Mouse (Mus musculus): ENCODE results near the gene Slc16a8. TPM values are rescaled to one million over a fixed set of nuclear protein-coding genes. Genes with fewer than 3 reads are reported as not detected.

The Slc16a8 gene
- polyA plus RNA-seq, 1 experiment from 2014 or later, result 0.13 TPM

DNA sequence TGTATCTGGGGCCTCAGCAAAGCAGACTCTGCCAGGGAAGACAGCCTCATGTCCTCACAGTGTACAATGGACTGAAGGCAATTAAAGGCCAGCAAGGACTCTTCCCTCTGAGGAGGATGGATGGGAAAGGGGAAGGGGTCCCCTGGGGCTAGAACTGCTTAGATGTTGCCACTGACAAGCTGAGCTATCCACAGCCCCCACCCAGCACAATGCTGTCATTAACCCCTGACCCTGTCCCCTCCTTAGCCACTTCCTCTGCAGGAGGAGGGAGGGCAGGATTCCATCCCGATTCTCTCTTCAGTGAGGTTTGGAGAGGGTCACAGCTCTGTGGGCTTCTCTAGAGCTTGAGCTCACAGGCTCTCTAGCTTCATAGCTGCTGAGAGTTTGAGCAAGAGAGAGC, 35.0 kb downstream of the Slc16a8 start:
- Histone ChIP-seq H3K4me2 (replicated peaks; ENCODE audit: low read depth, low read length) (no peak overlapping the region), H3K4me1 (ENCODE audit: insufficient read depth, low read depth, low read length) (no peaks in the 10 kb centered on the region), H3K9ac (replicated peaks; ENCODE audit: low read depth) (no peak overlapping the region), H3K4me3 (ENCODE audit: low read depth, low read length) (no peak overlapping the region), H3K27ac (ENCODE audit: low read length) (no peak overlapping the region), H3K36me3 (ENCODE audit: insufficient read depth, low read length) (no peaks in the 10 kb centered on the region), H3K9me3 (ENCODE audit: low read length) (no peaks in the 10 kb centered on the region), H3K27me3 (replicated peaks; ENCODE audit: insufficient read depth, low read length) (no peaks in the 10 kb centered on the region)
- ATAC-seq, result 0 out of 2 replicates have a peak, but pooled peaks have one; percentile 21
- WGBS, result 0% methylated on average over 1 of the region's 1 CpGs
- DNase-seq (ENCODE audit: low spot score), result no peak
- TF ChIP-seq CTCF (IDR thresholded peaks at IDR 0.05), result no peak
- TF ChIP-seq EP300 (IDR thresholded peaks at IDR 0.05), result no peak

DNA sequence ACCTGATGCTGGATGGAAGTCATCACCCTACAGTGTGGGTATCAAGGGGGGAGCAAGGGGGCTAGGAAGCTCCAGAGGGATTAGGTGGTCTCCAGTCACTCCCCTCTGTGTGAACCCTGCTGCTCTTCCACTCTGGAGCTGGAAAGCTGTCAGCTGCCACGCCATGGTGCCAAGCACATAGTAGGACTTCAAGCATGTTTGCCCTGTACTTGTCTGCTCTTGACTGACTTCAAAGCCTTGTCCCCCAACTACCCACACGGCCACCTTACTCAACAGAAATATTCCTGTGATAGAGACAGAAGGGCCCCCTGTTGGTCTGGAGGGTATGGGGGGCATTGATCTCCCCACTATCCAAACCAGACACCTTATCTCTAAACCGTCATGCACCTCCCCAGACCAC, 38.4 kb downstream of the Slc16a8 start:
- H3K27me3 ChIP-seq (replicated peaks; ENCODE audit: insufficient read depth, low read length), result no peaks in the 10 kb centered on the region
- H3K36me3 ChIP-seq (ENCODE audit: insufficient read depth, low read length), result no peaks in the 10 kb centered on the region
- ATAC-seq (no peak), DNase-seq (ENCODE audit: low spot score) (no peak)
- TF ChIP-seq EP300 (IDR thresholded peaks at IDR 0.05) (no peak), CTCF (IDR thresholded peaks at IDR 0.05) (no peak)
- no peaks in the 10 kb centered on the region for H3K4me1 ChIP-seq (ENCODE audit: insufficient read depth, low read depth, low read length)
- no peak overlapping the region for H3K27ac ChIP-seq (ENCODE audit: low read length)
- H3K9me3 ChIP-seq (ENCODE audit: low read length), result no peaks in the 10 kb centered on the region
- no peak overlapping the region for H3K4me3 ChIP-seq (ENCODE audit: low read depth, low read length)
- no peak overlapping the region for H3K4me2 ChIP-seq (replicated peaks; ENCODE audit: low read depth, low read length)
- WGBS, result 57% methylated on average over 3 of the region's 3 CpGs
- no peak overlapping the region for H3K9ac ChIP-seq (replicated peaks; ENCODE audit: low read depth)

DNA sequence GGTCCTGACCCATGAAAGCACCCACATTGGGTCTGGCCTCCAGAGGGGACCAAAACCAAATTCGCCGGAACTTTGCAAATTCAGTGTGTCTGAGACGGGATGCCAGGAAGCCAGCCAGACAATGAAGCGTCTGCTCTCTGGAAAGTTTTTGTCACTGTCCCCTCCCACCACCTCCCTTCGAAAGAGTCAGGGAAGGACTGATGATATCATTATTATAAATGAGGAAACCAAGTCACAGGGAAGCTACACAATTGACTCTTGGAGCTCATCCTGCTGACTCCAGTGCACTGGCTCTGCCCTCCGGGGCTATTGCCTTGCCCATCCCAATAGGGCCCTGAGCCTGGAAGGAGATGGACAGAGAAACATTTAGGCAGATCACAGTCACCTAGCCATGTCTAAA, 41.0 kb downstream of the Slc16a8 start:
- Histone ChIP-seq H3K9me3 (ENCODE audit: low read length) (no peaks in the 10 kb centered on the region), H3K9ac (replicated peaks; ENCODE audit: low read depth) (no peak overlapping the region), H3K36me3 (ENCODE audit: insufficient read depth, low read length) (no peaks in the 10 kb centered on the region), H3K27ac (ENCODE audit: low read length) (no peak overlapping the region), H3K4me3 (ENCODE audit: low read depth, low read length) (no peak overlapping the region), H3K4me1 (ENCODE audit: insufficient read depth, low read depth, low read length) (no peaks in the 10 kb centered on the region), H3K4me2 (replicated peaks; ENCODE audit: low read depth, low read length) (no peak overlapping the region), H3K27me3 (replicated peaks; ENCODE audit: insufficient read depth, low read length) (no peaks in the 10 kb centered on the region)
- ATAC-seq (peak; percentile 63), DNase-seq (ENCODE audit: low spot score) (peak; percentile 50)
- TF ChIP-seq EP300 (IDR thresholded peaks at IDR 0.05) (no peak), CTCF (IDR thresholded peaks at IDR 0.05) (no peak)
- WGBS, result 43% methylated on average over 6 of the region's 6 CpGs

DNA sequence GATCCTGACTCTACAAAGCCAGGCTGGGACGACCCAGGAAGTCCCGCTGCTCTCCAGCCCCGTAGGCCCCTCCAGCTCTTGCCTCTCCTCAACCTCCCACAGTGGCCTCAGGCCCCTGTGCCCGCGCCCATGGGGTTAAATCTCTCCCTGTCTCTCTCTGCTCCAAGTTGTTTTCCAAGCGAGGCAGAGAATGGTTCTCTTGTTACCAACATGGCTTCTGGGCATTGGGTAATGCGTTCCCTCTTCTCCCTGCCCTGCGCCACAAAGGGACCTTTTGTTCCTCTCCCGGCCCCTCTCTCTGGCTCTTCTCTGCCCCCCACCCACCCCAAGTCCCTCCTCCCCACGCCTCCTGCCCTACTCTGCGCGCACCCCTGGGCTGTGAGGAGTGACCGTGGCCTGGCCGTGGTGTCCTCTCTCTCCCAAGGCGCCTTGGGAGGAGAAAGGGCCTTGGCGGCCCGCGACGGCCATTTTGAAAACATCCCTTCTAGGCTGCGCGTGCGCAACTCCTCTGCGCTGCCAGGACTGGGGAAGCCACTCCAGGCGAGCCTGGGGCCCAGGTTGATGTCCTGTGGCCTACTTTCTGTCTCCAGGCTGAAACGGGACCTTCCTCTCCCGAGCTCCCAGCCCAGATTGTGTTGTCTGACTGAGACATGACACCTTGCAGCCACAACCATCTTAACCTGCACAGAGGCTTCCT, 41.7 kb downstream of the Slc16a8 start:
- H3K27ac ChIP-seq (ENCODE audit: low read length), result no peak overlapping the region
- no peak overlapping the region for H3K4me2 ChIP-seq (replicated peaks; ENCODE audit: low read depth, low read length)
- no peaks in the 10 kb centered on the region for H3K36me3 ChIP-seq (ENCODE audit: insufficient read depth, low read length)
- ATAC-seq (no peak), DNase-seq (ENCODE audit: low spot score) (no peak)
- H3K4me1 ChIP-seq (ENCODE audit: insufficient read depth, low read depth, low read length), result no peaks in the 10 kb centered on the region
- 89% methylated on average over 25 of the region's 26 CpGs for WGBS
- no peak overlapping the region for H3K9ac ChIP-seq (replicated peaks; ENCODE audit: low read depth)
- H3K4me3 ChIP-seq (ENCODE audit: low read depth, low read length), result no peak overlapping the region
- H3K27me3 ChIP-seq (replicated peaks; ENCODE audit: insufficient read depth, low read length), result no peaks in the 10 kb centered on the region
- TF ChIP-seq EP300 (IDR thresholded peaks at IDR 0.05) (no peak), CTCF (IDR thresholded peaks at IDR 0.05) (no peak)
- H3K9me3 ChIP-seq (ENCODE audit: low read length), result no peaks in the 10 kb centered on the region

DNA sequence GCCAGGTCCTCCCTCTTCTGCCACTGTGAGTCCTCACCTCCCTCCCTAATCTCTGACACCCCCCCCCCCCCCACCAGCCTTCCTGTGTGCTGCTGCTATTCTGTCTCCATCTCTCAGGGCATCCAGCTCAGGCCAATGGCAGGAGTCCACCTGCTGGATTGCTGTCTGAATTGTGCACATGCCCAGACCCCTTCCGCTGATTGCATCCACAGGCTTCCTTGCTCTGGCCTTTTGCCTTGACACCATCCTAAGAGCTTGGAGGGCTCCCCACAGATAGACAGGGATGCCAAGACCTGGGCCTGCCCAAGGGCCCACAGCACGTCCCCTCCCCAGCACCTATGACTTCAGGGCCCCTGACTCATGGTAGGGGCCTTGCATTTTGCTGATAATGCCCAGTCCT, 44.2 kb downstream of the Slc16a8 start:
- Histone ChIP-seq H3K9me3 (ENCODE audit: low read length) (no peaks in the 10 kb centered on the region), H3K4me3 (ENCODE audit: low read depth, low read length) (no peak overlapping the region), H3K27me3 (replicated peaks; ENCODE audit: insufficient read depth, low read length) (no peaks in the 10 kb centered on the region), H3K9ac (replicated peaks; ENCODE audit: low read depth) (no peak overlapping the region), H3K4me2 (replicated peaks; ENCODE audit: low read depth, low read length) (no peak overlapping the region), H3K4me1 (ENCODE audit: insufficient read depth, low read depth, low read length) (no peaks in the 10 kb centered on the region), H3K36me3 (ENCODE audit: insufficient read depth, low read length) (no peaks in the 10 kb centered on the region), H3K27ac (ENCODE audit: low read length) (no peak overlapping the region)
- DNase-seq (ENCODE audit: low spot score), result no peak
- no peak for TF ChIP-seq EP300 (IDR thresholded peaks at IDR 0.05)
- no peak for ATAC-seq
- 82% methylated on average over 2 of the region's 2 CpGs for WGBS

DNA sequence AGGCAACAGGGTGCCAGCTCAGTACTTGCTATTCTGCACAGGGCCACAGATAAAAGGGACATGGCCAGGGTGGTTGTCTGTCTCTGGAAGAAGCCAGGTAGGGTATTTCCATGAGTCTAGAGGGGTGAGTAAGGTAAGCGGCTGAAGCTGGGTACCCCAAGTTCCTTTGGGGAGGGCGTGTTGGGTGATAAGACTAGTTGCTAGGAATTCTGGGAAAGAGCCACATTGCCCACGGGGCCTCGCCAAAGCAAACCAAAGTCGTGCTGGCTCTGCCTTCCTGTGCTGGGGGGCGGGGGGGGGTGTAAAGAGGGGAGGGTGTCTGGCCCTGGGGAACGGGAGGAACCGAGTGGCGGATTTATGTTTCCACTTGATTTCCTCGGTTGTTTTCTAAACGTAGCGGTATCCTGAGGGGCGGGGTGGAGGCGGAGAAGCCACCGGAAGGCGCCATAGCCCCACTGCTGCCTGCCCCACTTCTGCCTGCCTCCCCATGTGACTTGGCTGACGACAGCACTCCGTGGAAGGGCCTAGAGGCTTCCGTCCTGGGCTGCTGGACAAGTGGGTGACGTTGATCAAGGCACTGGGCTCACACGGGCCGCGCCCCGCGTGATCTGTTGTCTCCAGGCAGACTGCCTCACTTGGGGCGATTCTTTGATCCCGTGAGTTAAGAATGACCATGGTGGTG, 45.7 kb downstream of the Slc16a8 start:
- DNase-seq (ENCODE audit: low spot score), result peak; percentile 32
- H3K4me1 ChIP-seq (ENCODE audit: insufficient read depth, low read depth, low read length), result no peaks in the 10 kb centered on the region
- H3K36me3 ChIP-seq (ENCODE audit: insufficient read depth, low read length), result no peaks in the 10 kb centered on the region
- no peak overlapping the region for H3K4me3 ChIP-seq (ENCODE audit: low read depth, low read length)
- H3K27me3 ChIP-seq (replicated peaks; ENCODE audit: insufficient read depth, low read length), result no peaks in the 10 kb centered on the region
- TF ChIP-seq EP300 (IDR thresholded peaks at IDR 0.05), result no peak
- no peak for TF ChIP-seq CTCF (IDR thresholded peaks at IDR 0.05)
- ATAC-seq, result peak; percentile 65
- H3K9ac ChIP-seq (replicated peaks; ENCODE audit: low read depth), result no peak overlapping the region
- H3K27ac ChIP-seq (ENCODE audit: low read length), result no peak overlapping the region
- WGBS, result 65% methylated on average over 23 of the region's 27 CpGs
- no peaks in the 10 kb centered on the region for H3K9me3 ChIP-seq (ENCODE audit: low read length)
- H3K4me2 ChIP-seq (replicated peaks; ENCODE audit: low read depth, low read length), result no peak overlapping the region

Data from lung, postnatal 0 days (tissue).